Mouse (Mus musculus): ENCODE measurements around the gene Prl3b1. TPM values are rescaled to one million over a fixed set of nuclear protein-coding genes. Genes with fewer than 3 reads are reported as not detected.

The Prl3b1 gene
- not detected for polyA plus RNA-seq (2014; fragmentation: Illumina TruSeq; extraction: RNeasy Lipid Tissue Mini Kit (QIAGEN cat#74804); ENCODE audit: low read depth, low replicate concordance)

DNA sequence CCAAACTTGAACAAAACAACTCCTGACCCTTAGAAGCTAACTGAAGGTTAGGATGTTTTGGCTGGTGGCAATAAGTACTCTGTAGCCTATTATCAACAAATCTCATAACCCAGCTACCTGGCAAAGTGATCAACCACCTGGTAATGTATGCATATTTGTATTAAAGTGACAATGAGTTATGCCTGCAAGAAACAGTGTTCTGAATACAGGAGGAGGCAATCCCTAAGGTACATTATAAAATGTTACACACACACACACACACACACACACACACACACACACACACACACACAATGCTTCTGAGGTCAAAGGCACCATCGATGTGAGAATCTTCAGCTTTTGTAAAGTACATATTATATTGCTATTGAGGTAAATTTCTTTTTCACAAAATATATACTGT, at the start of gene Prl3b1:
Gene Prl3b1 (plus strand): TSS at position 301 of the 400 bp plus-strand sequence.

DNA sequence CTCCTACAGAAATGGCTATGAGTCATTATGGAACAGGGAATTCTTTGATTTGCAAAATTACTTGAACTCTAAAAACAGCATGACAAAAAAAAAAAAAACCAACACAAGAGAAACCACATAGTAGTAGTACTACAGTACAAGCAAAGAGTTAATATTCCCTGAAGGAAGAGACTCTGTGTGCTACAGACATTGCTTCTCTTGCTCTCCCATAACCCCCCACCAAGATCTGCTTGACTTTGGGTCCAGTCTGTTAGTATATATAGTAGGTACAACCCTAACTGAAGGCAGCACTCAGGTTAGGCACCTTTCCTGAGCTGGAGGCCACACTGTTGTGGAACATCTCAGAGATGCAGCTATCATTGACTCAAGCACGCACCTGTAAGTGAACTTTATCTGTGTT, 45.3 kb upstream of the Prl3b1 start, which contains the start of gene Prl3c1:
Gene Prl3c1 (plus strand): TSS at position 301 of the 400 bp plus-strand sequence.

DNA sequence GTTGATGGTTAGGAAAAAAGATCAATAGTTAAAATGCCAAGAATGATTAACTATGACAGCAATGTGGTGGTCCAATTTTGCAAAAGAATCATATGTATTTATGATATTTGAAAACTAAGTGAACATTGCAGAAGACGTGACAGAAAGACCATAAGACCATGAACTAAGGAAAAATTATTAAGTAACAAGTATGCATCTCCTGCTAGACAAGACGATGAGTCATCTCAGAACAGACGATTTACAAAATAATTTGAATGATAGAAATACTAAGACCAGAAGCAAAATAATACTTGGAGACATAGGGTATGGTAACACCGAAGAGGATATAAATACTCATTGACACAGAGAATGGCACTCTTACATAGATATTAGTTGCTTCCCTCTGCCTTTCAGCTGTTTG, 17.5 kb downstream of the Prl3b1 start, which contains the start of gene Prl3a1:
Gene Prl3a1 (plus strand): TSS at position 301 of the 400 bp plus-strand sequence.

Other genes starting within 250 kb of the Prl3b1 start
- gene Prl, start 184.3 kb upstream of the Prl3b1 start, polyA plus RNA-seq (2014; fragmentation: Illumina TruSeq; extraction: RNeasy Lipid Tissue Mini Kit (QIAGEN cat#74804); ENCODE audit: low read depth, low replicate concordance), result not detected
- gene Prl3d1, start 147.7 kb upstream of the Prl3b1 start, polyA plus RNA-seq (2014; fragmentation: Illumina TruSeq; extraction: RNeasy Lipid Tissue Mini Kit (QIAGEN cat#74804); ENCODE audit: low read depth, low replicate concordance), result not detected
- gene Prl3d2, start 120.1 kb upstream of the Prl3b1 start, polyA plus RNA-seq (2014; fragmentation: Illumina TruSeq; extraction: RNeasy Lipid Tissue Mini Kit (QIAGEN cat#74804); ENCODE audit: low read depth, low replicate concordance), result not detected
- not detected for gene Prl3d3, start 85.1 kb upstream of the Prl3b1 start, polyA plus RNA-seq (2014; fragmentation: Illumina TruSeq; extraction: RNeasy Lipid Tissue Mini Kit (QIAGEN cat#74804); ENCODE audit: low read depth, low replicate concordance)
- not detected for gene Prl3c1, start 45.2 kb upstream of the Prl3b1 start, polyA plus RNA-seq (2014; fragmentation: Illumina TruSeq; extraction: RNeasy Lipid Tissue Mini Kit (QIAGEN cat#74804); ENCODE audit: low read depth, low replicate concordance)
- gene Prl3a1, start 17.6 kb downstream of the Prl3b1 start, polyA plus RNA-seq (2014; fragmentation: Illumina TruSeq; extraction: RNeasy Lipid Tissue Mini Kit (QIAGEN cat#74804); ENCODE audit: low read depth, low replicate concordance), result not detected
- gene Prl6a1, start 70.8 kb downstream of the Prl3b1 start, polyA plus RNA-seq (2014; fragmentation: Illumina TruSeq; extraction: RNeasy Lipid Tissue Mini Kit (QIAGEN cat#74804); ENCODE audit: low read depth, low replicate concordance), result not detected
- gene Prl8a2, start 103.8 kb downstream of the Prl3b1 start, polyA plus RNA-seq (2014; fragmentation: Illumina TruSeq; extraction: RNeasy Lipid Tissue Mini Kit (QIAGEN cat#74804); ENCODE audit: low read depth, low replicate concordance), result not detected
- not detected for gene Prl2b1, start 149.0 kb downstream of the Prl3b1 start, polyA plus RNA-seq (2014; fragmentation: Illumina TruSeq; extraction: RNeasy Lipid Tissue Mini Kit (QIAGEN cat#74804); ENCODE audit: low read depth, low replicate concordance)
- gene Prl8a6, start 196.8 kb downstream of the Prl3b1 start, polyA plus RNA-seq (2014; fragmentation: Illumina TruSeq; extraction: RNeasy Lipid Tissue Mini Kit (QIAGEN cat#74804); ENCODE audit: low read depth, low replicate concordance), result not detected

Measured in liver, adult 10 weeks (tissue).